Mouse (Mus musculus) cerebellum, adult 2 months (tissue): ENCODE results near the gene Tmem178b.

Experiments used
- CTCF ChIP-seq: fragments of 200-500 bp; IDR thresholded peaks from 2 replicates; pipeline ENCODE4 v1.5.1; 2011; ENCODE audit warnings: low read depth, mild to moderate bottlenecking, control low read depth, low read length, moderate library complexity, borderline replicate concordance; ENCODE audit not compliant: insufficient read depth
- POLR2A ChIP-seq: fragments of 200-500 bp; IDR thresholded peaks from 2 replicates; pipeline ENCODE4 v1.6.1; 2011; ENCODE audit warnings: low read length, control low read depth, borderline replicate concordance; ENCODE audit not compliant: insufficient read depth

DNA sequence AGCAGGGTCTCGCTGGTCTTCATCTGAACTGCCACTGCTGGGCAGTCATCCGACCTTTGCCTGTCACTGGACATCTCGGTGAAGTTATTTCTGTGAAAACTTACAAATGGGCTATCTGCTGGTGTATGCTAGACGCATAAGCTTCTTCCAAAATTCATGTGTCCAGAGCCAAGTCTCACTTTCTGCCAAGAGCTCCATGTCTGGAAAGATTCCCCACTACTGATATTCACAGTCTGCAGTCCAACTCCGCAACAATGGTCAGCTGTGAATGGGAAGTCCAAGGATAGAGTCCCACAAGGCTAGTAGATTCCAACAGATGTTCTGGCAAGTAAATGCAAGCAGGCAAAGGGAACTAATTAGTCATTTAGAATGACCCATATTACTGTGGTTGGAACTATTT is 44.3 kb upstream of the Tmem178b start:
- no peak for TF ChIP-seq POLR2A
- TF ChIP-seq CTCF, result no peak
